Mouse (Mus musculus): ENCODE measurements around the gene Ascl4.

GRCm38 (mm10) chr10:85879886-85880486 lies 47.5 kb upstream of the Ascl4 start:
- TF ChIP-seq CTCF (IDR thresholded peaks at IDR 0.05; ENCODE audit: low read depth): no peak
- no peak for TF ChIP-seq EP300 (IDR thresholded peaks at IDR 0.05; ENCODE audit: low read depth)
